Mouse (Mus musculus) embryonic facial prominence, embryonic 11.5 days (tissue): ENCODE measurements around the gene Derl3. TPM values are rescaled to one million over a fixed set of nuclear protein-coding genes. Genes with fewer than 3 reads are reported as not detected.
A peak's percentile ranks its signal among the peaks of the same experiment; 100 is the strongest.
"Not testable (repeated sequence)": the region's sequence is repeated elsewhere in the genome, so short reads cannot be mapped to it uniquely, and the experiment has no call there.

Experiments
- ATAC-seq: fragments of 200-750 bp; cut with Nextera tagmentation; replicated peaks from 2 replicates; pipeline ENCODE4 v1.8.0; 2017; ENCODE audit warnings: low read depth; ENCODE audit not compliant: insufficient number of reproducible peaks, low FRiP score, low TSS enrichment
- DNase-seq: peaks from one replicate; pipeline ENCODE4 v3.0.0-alpha.2; 2015; ENCODE audit warnings: low spot score
- H3K27ac ChIP-seq: fragments of 300-500 bp; sonication (generic); replicated peaks from 2 replicates; pipeline ENCODE4 v1.5.1; 2014; ENCODE audit warnings: mild to moderate bottlenecking, low read depth, low read length, control low read depth
- H3K27me3 ChIP-seq: fragments of 300-500 bp; sonication (generic); 2 replicates; pipeline ENCODE4 v1.6.1; 2014; ENCODE audit warnings: mild to moderate bottlenecking, low read length, moderate library complexity, mixed read lengths; ENCODE audit not compliant: control insufficient read depth, insufficient read depth
- H3K36me3 ChIP-seq: fragments of 300-500 bp; sonication (generic); replicated peaks from 2 replicates; pipeline ENCODE4 v1.6.1; 2014; ENCODE audit warnings: low read depth, mild to moderate bottlenecking, low read length, moderate library complexity, mixed read lengths; ENCODE audit not compliant: control insufficient read depth, insufficient read depth
- H3K4me1 ChIP-seq: fragments of 300-500 bp; sonication (generic); 2 replicates; pipeline ENCODE4 v1.6.1; 2014; ENCODE audit warnings: low read length, mixed read lengths; ENCODE audit not compliant: control insufficient read depth, insufficient read depth
- H3K4me2 ChIP-seq: fragments of 300-500 bp; sonication (generic); 2 replicates; pipeline ENCODE4 v1.6.1; 2014; ENCODE audit warnings: low read depth, mild to moderate bottlenecking, control low read depth, low read length, moderate library complexity
- H3K4me3 ChIP-seq: fragments of 300-500 bp; sonication (generic); 2 replicates; pipeline ENCODE4 v1.5.1; 2014; ENCODE audit warnings: low read depth, low read length, control low read depth
- H3K9ac ChIP-seq: fragments of 300-500 bp; sonication (generic); replicated peaks from 2 replicates; pipeline ENCODE4 v1.6.1; 2014; ENCODE audit warnings: mild to moderate bottlenecking, control low read depth, low read length
- H3K9me3 ChIP-seq: fragments of 300-500 bp; sonication (generic); replicated peaks from 2 replicates; pipeline ENCODE4 v1.6.1; 2016; ENCODE audit warnings: mild to moderate bottlenecking, low read length, inconsistent platforms, mixed read lengths; ENCODE audit not compliant: control insufficient read depth
- WGBS: fragments of 180-500 bp; shearing (Covaris S2); extraction: QIAGEN DNeasy Blood & Tissue Kit; methylation state at CpG from one replicate; pipeline ENCODE4 v1.1.7; 2014; 5-methylcytosine and 5-hydroxymethylcytosine counted together
- polyA plus RNA-seq: library from polyadenylated mRNA; unstranded; fragments of >200 nt; fragmentation: Nextera tagmentation; extraction: Ambion mirVana; gene quantifications from 2 replicates; pipeline ENCODE4 v1.2.1, GENCODE M21; 2014

Gene Derl3
- polyA plus RNA-seq, 1 experiment from 2014 or later: 3.7 TPM

- H3K9ac ChIP-seq, DNase-seq, ATAC-seq, H3K4me2 ChIP-seq, H3K4me1 ChIP-seq, H3K9me3 ChIP-seq, H3K36me3 ChIP-seq, H3K4me3 ChIP-seq, H3K27me3 ChIP-seq, H3K27ac ChIP-seq: not testable (repeated sequence)
- WGBS: 87% methylated on average over 4 of the region's 5 CpGs
Measured at GRCm38 (mm10) chr10:75887504-75887903, 5.7 kb upstream of the Derl3 start.

- no peak overlapping the region for H3K27ac ChIP-seq
- H3K27me3 ChIP-seq: no peaks in the 10 kb centered on the region
- no peak for ATAC-seq
Measured at GRCm38 (mm10) chr10:75889406-75890153, 3.6 kb upstream of the Derl3 start.

GRCm38 (mm10) chr10:75894601-75895000 is 1.4 kb downstream of the Derl3 start:
- Histone ChIP-seq H3K27ac (no peak overlapping the region), H3K4me3 (no peak overlapping the region), H3K9me3 (no peaks in the 10 kb centered on the region), H3K4me2 (no peak overlapping the region), H3K9ac (no peak overlapping the region), H3K4me1 (0 out of 2 replicates have a peak, but pooled peaks cover under 1% of the 10 kb centered on the region), H3K27me3 (no peaks in the 10 kb centered on the region), H3K36me3 (peaks cover 7% of the 10 kb centered on the region)
- WGBS: 71% methylated on average over 6 of the region's 6 CpGs
- no peak for DNase-seq
- no peak for ATAC-seq

More at GRCm38 (mm10) chr10:75889406-75890153, 3.6 kb upstream of the Derl3 start:
- Histone ChIP-seq H3K9ac (no peak overlapping the region; the same call in 1 of the 2 replicates), H3K9me3 (no peaks in the 10 kb centered on the region), H3K36me3 (no peaks in the 10 kb centered on the region), H3K4me2 (no peak overlapping the region), H3K4me1 (peaks cover 6% of the 10 kb centered on the region), H3K4me3 (no peak overlapping the region)
- no peak for DNase-seq
- 43% methylated on average over 8 of the region's 8 CpGs for WGBS

- H3K27me3 ChIP-seq: no peaks in the 10 kb centered on the region
- no peak overlapping the region for H3K27ac ChIP-seq
- no peak overlapping the region for H3K9ac ChIP-seq
- ATAC-seq (no peak), DNase-seq (no peak)
- WGBS: 87% methylated on average over 5 of the region's 5 CpGs
- no peak overlapping the region for H3K4me2 ChIP-seq
- peaks cover 9% of the 10 kb centered on the region for H3K36me3 ChIP-seq
- H3K9me3 ChIP-seq: no peaks in the 10 kb centered on the region
- no peaks in the 10 kb centered on the region for H3K4me1 ChIP-seq
- no peak overlapping the region for H3K4me3 ChIP-seq
Measured at GRCm38 (mm10) chr10:75895730-75896129, 2.5 kb downstream of the Derl3 start.

GRCm38 (mm10) chr10:75896208-75896607 is 3.0 kb downstream of the Derl3 start:
- DNase-seq (no peak), ATAC-seq (no peak)
- no peaks in the 10 kb centered on the region for H3K4me1 ChIP-seq
- H3K27ac ChIP-seq: no peak overlapping the region
- H3K9ac ChIP-seq: no peak overlapping the region
- H3K9me3 ChIP-seq: no peaks in the 10 kb centered on the region
- H3K27me3 ChIP-seq: no peaks in the 10 kb centered on the region
- no peak overlapping the region for H3K4me3 ChIP-seq
- 86% methylated on average over 1 of the region's 1 CpGs for WGBS
- H3K4me2 ChIP-seq: no peak overlapping the region
- peaks cover 9% of the 10 kb centered on the region for H3K36me3 ChIP-seq

GRCm38 (mm10) chr10:75897373-75897772 is 4.2 kb downstream of the Derl3 start:
- H3K9me3 ChIP-seq: no peaks in the 10 kb centered on the region
- no peaks in the 10 kb centered on the region for H3K27me3 ChIP-seq
- H3K4me1 ChIP-seq: no peaks in the 10 kb centered on the region
- H3K4me3 ChIP-seq: no peak overlapping the region
- WGBS: 42% methylated on average over 6 of the region's 6 CpGs
- ATAC-seq: no peak
- no peak overlapping the region for H3K27ac ChIP-seq
- peaks cover 10% of the 10 kb centered on the region for H3K36me3 ChIP-seq
- peak; percentile 79 for DNase-seq
- H3K9ac ChIP-seq: no peak overlapping the region
- H3K4me2 ChIP-seq: no peak overlapping the region

GRCm38 (mm10) chr10:75898039-75898564 is 4.9 kb downstream of the Derl3 start:
- no peak overlapping the region for H3K27ac ChIP-seq
- ATAC-seq (no peak), DNase-seq (no peak)
- H3K36me3 ChIP-seq: peaks cover 13% of the 10 kb centered on the region
- 78% methylated on average over 6 of the region's 6 CpGs for WGBS
- no peak overlapping the region for H3K4me2 ChIP-seq
- no peak overlapping the region for H3K4me3 ChIP-seq
- no peaks in the 10 kb centered on the region for H3K9me3 ChIP-seq
- no peak overlapping the region for H3K9ac ChIP-seq
- H3K27me3 ChIP-seq: no peaks in the 10 kb centered on the region
- H3K4me1 ChIP-seq: no peaks in the 10 kb centered on the region

- no peaks in the 10 kb centered on the region for H3K9me3 ChIP-seq
- no peak overlapping the region for H3K9ac ChIP-seq
- ATAC-seq: no peak
- no peak for DNase-seq
- H3K4me2 ChIP-seq: no peak overlapping the region
- no peaks in the 10 kb centered on the region for H3K4me1 ChIP-seq
- H3K36me3 ChIP-seq: peaks cover 20% of the 10 kb centered on the region
- H3K27me3 ChIP-seq: no peaks in the 10 kb centered on the region
- H3K4me3 ChIP-seq: no peak overlapping the region
- no peak overlapping the region for H3K27ac ChIP-seq
- WGBS: 84% methylated on average over 3 of the region's 3 CpGs
Measured at GRCm38 (mm10) chr10:75898846-75899245, 5.6 kb downstream of the Derl3 start.
